Mouse (Mus musculus): ENCODE data around the gene Ackr4.

Ackr4 gene

DNA sequence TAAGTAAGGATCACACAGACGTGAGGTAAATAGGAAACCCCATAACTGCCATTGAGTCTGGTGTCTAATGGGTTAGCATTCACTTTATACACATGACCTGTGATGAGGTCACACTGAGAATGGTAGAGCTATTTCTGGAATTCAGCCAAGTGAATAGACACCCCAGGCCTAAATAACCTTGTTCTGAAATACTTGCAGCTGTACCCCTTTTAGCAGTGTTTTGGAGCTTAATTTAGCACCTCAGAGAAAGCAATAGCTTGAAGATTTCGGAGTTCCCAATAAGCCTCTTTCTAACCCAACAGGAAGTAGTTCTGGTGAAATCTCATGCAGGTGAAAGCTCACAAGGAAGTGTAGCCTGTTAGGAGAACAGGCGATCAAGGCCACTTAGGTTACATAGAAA lies at the start of gene Ackr4:
Ackr4 (minus strand) TSS at position 101 of the 400 bp plus-strand sequence.
- no peak for DNase-seq (ENCODE audit: low spot score)

DNA sequence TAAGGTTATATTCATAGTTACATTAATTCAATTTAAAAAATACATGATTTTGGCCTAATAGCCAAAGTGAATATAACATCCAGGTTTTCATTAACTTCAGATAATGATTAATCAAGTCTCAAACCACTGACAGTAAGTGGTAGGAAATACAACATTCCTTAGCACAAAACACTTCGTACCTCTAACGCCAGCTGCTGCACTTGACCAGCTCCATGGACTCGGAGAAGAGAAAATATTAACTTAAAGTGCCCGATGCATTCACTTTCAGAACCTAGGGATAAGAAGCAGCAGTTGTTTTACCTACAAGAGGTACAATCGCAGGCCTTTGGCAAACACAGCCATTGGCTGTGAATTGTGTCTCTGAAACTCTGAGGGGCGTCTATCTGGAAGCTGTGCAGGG lies 45.6 kb upstream of the Ackr4 start:
- DNase-seq (ENCODE audit: low spot score) = no peak

DNA sequence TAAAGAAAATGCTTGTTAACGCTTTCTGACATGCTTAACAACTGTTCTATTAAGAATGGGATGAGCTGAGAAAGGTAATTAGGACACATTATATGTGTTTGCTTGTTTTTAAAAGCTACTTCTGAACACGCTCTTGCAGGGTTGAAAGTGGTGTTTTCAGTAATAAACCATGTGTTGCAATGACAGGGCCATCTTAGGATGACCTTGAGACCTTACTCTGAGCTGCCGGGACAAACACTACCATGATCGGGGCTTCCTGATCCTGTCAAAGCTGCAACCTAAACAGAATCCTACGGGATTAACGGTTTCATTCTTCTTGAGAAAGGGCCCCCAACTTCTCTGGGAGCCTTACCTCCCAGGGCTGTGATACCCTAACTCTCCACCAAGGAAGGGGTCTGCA lies 44.9 kb upstream of the Ackr4 start:
- no peak for DNase-seq (ENCODE audit: low spot score)

DNA sequence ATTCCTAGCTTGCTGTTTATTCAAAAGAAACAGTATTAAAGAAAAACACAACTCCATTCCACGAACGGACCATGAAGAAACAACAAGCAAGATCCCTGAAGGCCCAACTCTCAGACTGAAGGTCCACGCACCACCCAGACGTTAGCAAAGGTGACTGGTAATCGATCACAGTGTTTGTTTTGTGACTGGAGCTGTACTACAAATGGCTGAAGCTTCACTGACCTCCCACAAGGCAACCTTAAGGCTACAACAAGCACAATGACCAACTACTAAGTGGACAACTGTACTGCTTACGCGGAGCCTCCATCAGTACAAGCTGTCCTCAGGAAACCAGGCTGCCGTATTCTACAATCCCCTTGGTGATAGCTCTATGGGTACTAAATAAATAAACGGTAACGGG lies 43.3 kb upstream of the Ackr4 start:
- no peak for DNase-seq (ENCODE audit: low spot score)

DNA sequence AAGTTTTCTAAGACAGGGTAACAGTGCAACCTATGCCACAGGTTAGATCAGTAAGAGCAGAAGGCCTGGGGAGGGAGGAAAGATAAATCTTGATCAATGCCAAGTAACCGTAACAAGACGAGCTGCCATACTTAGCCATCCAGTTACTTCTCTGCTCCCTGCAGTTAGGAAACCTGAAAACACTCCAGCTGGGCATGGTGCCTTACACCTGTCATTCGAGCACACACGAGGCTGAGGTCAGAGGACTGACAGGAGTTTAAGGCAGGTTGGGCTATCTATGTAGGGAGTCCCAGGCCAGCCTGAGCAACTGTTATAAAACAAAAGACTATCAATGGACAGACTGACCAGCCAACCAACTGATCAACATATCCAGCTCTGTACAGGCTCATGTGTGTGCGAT lies 39.2 kb upstream of the Ackr4 start:
- DNase-seq (ENCODE audit: low spot score) = no peak

DNA sequence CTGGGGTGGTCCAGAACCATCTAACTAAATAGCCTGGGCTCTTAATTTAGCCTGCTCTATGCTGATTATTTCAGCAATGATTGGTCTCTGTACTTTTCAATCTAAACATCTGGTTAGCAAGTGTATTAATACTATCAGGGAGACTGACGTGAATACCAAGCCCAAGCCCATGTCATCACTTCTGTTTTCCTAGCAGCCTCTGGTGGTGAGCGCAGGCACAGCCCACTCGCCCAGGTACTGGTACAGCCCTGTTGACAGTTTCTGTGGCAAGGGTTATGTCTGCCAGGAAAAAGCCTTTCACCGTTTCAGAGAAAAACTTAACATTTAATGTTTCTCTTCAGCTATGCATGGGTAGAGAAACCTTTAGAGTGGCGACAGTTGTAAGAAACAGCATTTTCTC lies 37.5 kb upstream of the Ackr4 start:
- DNase-seq (ENCODE audit: low spot score) = no peak

DNA sequence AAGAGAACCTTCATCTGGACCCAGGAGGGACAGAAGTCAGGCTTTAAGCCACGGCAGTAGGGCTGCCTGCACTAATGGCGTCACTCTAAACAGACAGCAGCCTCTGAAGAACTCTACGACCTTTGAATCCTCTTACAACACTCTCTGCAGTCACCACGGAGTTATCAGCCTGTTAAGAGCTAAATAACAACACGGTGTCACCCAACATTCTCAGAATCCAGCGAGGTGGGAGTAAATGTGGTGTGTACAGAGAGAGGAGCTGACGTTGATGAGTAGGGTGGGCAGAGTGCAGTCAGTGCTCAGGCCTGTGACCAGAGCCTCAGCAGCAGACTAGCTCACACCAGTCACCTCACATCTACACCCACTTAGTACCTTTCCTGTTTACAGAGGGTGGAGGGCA lies 34.4 kb upstream of the Ackr4 start:
- no peak for DNase-seq (ENCODE audit: low spot score)

DNA sequence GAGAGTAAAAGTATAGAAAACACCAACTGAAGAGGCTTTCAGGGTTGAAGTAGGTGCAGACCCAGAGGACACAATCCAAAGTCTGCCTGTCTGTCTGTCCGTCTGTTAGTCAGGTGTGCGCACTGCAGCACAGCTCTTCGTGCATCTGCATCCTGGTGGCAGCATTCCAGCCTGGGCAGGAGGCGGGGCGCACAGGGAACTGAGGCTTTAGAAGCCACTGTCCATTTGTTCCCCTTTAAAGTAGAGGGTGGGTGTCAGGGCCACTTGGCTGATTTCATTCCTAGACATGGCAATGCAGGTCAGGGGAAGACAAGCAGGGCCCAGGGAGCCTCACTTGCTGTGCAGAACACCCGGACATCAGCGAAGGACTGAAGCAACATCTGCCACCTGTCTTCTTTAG lies 30.6 kb upstream of the Ackr4 start:
- DNase-seq (ENCODE audit: low spot score) = no peak

DNA sequence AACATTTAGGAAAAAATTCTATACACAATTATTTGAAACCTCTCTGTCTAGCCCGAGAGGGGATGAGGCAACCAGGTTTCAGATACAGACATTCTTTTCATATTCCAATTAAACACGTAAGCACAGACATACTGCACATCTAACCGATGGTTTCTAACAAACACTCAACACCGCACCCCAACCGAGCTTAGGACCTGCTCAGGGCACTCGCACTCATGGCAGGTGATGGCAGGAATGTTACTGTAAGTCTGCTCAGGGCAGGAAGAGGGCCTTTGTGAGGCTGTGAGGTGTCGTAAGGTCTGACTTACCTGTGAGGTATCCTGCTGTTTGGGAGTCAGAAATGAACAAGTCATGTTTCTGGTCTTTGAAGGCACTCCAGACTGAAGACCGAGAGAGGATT lies 29.8 kb upstream of the Ackr4 start:
- no peak for DNase-seq (ENCODE audit: low spot score)

DNA sequence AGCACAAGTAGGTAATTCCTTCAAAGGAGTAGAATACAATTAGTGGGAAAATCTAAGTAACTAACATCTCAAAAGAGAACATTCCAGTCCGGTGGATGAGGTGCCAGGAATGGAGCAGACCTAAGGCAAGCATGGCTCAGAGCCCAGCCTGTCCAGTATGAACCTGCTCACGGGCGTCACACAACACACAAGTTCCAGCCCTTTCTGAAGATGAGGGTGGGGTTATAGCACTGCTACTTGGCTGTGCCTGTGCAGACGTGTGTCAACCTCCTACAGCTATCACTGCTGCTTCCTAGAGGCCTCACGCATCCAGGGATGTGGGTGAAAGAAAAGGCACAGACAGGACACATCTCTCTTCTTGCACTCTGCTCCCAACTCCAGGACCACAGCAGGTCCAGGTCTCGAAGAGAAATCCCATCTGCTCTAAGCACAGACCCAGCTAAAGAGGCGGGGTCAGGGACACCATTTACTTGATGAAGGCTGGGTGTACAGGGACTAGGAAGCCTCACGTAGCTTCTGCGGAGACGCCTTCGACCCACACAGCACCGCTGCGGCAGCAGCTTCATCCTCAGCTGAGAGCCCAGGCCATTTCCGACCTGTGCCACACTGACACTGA lies 28.5 kb upstream of the Ackr4 start:
- no peak for DNase-seq (ENCODE audit: low spot score)

DNA sequence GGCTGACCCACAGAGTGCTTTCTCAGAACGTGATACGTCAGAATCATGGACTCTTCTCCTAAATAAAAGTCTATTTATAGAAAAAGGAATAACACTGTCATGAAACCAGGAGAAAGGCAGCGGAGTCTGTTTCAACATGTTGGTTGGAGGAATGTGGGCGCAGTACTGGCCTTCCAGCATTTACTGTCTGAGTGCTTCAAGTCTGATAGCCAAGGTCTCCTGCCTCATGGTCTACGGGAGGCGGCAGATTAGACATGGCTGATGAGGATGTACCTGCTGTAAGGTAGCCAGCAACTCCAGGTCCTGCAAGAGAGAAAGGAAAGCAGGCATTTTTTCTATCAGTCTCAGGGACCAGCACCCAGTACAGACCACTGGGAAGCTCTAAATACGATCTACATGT lies 25.4 kb upstream of the Ackr4 start:
- no peak for DNase-seq (ENCODE audit: low spot score)

DNA sequence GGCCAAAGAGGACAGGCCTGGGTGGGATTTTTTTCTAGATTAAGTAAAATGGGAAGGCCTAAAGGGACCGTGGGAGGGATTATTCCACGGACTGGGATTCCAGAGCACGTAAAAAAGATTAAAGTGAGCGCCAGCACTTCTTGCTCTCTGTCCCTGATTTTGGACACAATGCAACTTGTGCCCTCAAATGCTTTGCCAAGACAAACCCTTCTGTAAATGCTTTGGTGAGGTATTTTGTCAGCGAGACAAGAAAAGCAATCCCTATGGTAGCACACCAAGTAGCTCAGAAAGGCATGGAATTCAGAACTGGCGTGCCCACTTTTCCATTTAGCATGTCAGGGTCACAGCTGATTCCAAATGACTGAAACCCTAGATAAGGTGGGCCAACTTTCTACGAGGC lies 22.2 kb upstream of the Ackr4 start:
- no peak for DNase-seq (ENCODE audit: low spot score)

DNA sequence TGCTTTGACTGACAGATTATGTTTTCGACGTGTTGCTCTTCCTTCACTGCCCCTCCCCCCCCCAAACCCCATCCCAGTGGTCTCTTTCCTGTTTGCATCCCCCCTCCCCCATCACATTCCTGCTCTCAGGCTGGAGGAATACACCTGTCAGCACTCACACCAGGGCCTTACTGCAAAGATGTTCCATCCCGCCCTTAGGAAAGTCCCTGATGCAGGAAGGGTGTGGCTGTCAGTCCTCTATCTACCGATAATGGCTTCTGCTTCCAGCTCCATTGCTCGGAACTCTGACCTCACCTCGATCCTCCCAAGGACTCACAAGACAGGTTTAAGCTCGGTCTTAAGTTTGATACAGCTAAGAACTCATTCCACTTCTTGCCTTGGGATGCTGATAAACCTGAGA lies 19.9 kb upstream of the Ackr4 start:
- DNase-seq (ENCODE audit: low spot score) = no peak

DNA sequence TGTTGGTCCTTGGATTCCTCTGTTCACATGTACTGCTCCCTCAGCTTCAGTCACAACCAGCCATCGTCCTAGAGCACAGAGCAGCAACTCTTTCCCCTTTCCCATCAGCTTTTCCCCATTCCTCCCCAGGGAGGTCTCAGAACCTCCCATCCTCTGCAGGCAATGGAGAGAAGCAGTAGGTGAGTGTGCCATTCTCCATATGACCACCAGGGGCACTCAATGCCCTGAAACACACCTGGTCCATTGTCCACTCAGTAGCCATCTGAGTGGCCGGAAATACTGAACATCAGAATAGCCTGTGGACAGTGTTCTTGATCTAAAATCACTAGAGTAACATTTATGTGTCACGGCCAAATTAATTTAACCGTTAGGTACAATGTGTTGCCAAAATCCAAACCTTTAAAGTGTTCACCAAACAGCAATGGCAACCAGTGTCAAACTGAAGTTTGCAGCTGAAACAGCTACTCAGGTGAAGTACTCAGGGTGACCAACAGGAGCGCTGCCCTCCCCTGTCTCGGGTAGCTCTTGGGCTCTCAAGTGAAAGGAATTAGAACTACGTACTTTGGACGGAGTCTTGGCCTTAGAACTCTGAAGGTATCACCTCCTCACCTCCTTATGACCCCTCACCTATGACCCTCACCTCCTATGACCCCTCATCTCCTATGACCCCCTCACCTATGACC lies 17.7 kb upstream of the Ackr4 start:
- DNase-seq (ENCODE audit: low spot score) = no peak

DNA sequence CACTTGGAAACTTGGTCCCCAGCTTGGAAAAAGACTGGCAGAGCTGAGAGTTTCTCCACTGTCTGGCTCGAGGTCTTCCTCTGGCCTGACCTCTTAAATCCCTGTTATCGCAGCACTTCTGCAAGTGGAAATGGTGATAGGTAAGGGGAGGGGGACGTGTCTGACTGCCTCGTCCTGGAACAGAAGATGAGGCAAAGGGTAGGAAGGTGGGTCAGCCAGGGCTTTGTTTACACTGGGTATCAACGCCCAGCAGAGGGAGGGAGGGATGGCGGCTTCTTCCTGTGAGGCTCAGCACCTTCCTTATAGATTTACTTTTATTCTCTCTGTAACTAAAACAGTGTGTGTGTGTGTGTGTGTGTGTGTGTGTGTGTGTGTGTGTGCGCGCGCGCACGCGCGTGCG lies 16.1 kb upstream of the Ackr4 start:
- no peak for DNase-seq (ENCODE audit: low spot score)

DNA sequence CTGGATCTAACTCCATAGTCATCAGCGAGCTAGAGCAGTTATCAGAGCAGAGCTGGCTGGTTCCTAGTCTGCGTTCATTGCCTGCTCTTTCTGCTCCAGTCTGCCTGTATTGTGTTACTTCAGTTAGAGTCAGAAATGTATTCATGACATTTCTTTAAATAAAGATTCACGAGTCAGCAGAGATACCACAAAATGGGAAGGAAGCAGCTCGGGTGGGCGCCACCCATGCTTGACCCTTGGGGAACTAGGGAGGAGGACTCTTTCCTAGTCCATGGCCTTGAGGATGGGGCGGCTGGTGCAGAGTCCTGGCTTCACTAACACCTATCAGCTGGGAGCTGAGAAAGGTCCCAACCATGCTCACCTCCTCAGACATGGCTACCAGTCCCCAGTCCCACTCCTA lies 13.6 kb upstream of the Ackr4 start:
- no peak for DNase-seq (ENCODE audit: low spot score)

DNA sequence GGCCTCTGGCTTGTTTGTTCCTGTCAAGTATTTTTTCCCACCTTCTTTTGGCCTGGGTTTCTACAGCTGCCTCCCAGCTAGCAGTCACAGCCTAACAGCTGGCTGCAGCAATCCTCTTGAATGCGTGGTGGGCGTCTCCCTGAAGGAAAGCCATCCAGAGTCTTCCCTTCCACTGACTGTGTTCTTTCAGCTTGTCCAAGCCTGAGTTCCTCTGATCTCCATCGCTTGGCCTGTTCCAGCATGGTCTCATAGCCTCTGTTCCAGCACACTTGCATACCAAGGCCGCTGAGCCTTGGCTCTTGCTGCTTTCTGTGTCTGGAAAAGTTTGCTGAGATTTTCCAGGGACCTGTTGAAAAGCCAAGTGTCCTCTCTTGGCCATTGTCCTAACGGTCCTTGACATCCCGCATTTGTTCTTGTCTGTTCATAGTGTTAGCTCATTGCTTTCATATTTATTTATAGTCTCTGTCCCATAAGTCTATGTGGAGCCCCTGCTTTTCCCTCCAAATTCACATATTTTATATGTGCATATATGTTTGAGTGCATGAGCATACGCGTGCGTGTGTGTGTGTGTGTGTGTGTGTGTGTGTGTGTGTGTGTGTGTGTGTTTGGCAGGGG lies 3.5 kb upstream of the Ackr4 start:
- no peak for DNase-seq (ENCODE audit: low spot score)

DNA sequence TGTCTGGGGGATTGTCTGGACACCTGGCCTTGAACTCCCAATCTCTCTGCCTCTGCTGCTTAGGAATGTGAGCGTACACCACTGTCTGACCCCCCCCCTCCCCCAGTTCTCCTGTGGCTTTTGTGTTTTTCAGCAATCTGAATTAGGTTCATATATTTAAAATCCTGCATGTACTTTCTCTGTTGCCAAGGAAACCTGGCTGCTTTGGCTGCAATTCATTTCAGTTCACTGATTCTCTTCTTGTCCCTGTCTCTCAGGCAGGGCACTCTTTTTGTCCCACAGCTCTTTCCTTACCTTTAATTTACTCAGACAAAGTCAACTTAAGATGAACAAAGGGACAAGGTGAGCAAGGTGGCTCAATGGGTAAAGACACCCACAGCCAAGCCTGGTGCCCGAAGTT lies 1.4 kb upstream of the Ackr4 start:
- DNase-seq (ENCODE audit: low spot score) = no peak

DNA sequence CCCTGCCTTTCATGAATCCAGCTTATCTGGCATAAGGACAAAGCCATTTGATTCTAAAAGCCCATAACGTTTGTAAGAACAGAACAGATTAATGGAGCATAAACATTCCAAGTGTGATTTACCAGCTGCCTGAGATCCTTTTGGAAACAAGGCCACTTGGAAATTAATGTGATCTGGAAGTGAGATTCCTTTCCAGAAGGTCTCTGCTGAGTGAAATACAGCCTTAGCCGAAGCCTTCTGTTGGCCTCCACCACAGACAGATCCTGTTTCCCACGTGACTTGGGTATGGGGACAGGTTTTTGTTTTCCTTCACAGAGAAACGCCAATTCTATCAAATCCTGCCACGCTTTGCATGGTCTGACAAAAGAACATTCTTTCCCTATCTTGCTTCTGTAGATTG lies 3.1 kb downstream of the Ackr4 start:
- DNase-seq (ENCODE audit: low spot score) = no peak

DNA sequence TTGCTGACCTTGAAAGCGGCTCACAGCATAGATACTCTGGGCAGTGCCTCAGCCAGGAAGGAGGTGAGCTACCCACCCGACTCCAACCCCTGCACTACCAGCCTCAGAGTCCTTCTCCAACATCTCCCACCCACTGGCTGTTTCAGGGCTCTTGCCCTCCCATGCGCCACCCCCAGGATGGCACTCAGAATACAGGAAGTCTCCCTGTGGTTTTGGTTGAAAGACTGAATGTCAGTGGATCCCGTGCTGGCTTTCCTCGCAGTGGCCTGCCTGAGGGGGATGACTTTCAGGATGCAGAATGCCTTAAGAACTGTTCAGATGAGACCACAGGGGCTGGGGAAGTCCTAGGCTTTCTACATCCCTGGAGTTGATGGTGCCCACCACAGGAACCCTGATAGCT lies 3.6 kb downstream of the Ackr4 start:
- no peak for DNase-seq (ENCODE audit: low spot score)

DNA sequence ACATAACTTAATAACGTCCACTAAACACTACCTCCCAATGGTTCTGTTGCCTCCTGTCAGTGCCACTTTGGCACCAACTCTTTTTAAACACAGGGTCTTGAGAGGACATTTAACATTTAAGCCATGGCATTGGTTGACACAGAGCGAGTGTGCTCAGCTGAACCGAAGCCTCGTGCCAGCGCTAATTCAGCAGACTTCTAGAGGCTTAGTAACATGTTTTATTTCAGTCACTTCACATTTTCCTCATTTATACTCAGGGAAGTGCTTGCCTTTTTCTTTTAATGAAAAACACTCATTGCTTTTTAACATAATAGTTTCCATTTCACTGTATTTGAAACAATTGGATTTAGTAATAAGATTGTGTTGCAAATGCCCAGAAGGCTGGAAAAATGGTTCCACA lies 17.6 kb downstream of the Ackr4 start:
- no peak for DNase-seq (ENCODE audit: low spot score)

DNA sequence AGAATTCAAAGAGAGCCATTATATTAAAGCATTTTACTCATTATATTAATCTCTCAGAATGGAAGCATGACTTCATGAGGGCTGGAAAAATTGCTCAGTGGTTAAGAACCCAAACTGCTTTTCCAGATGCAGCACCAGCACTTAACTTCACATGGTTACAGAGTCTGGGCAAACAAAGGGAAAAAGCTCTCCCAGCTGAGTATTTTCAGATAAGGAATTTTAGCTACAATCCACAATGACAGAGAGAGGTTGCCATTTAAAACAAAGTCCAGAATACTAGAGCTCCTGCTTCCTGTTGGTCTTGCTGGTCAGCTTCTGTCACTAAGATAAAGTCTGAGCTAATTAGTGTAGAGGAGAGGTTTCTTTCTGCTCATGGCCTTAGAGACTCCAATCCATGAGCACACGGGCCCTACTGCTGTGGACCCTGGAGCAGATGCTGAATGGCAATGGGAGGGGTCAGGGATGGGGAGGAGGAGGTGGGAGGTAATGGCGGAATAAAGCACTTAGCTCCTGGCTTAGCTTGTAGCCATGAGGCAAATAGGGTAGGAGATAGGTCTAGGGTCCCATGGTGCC lies 18.1 kb downstream of the Ackr4 start:
- DNase-seq (ENCODE audit: low spot score) = no peak

DNA sequence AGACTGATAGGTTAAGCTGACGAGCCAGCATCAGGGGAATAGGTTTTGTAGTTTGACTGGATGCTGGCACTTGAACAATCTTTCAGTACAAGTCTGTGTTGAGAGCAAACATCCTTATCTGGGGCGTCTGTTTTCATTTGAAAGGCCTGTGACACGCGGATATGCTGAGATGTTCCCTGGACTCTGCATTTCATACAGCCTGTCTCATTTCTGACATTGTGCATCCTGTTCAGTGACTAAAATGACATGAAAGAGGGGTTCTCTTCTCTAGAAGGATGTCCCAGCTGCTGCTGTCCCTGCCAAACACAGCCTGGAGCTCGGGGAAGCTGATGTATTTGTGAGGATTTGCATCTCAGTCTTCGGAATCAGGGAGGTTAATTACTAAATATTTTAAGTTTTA lies 19.3 kb downstream of the Ackr4 start:
- DNase-seq (ENCODE audit: low spot score) = no peak

DNA sequence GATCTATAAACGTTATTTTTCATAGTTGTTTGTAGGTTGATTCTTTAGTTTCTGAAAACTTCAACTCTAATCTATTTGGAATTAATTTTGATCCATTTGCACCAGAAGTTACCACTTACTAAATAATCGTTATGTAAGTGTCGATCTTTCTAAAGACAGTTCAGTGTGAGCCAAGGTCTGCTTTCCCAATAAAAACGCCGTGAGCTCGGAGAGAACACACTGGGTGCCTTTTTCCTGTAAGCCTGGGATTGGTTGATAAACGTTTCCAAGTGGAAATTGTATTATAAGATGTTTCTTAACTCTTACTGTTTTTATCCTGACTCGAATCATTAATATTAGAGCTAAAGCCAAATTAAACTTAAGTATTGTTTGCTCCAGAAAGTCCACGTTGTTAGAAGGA lies 19.8 kb downstream of the Ackr4 start:
- DNase-seq (ENCODE audit: low spot score) = no peak
